Mouse (Mus musculus): Measurements from ENCODE around the gene Tnrc6c.

GRCm38 (mm10) chr11:117627060-117627562 lies 27.0 kb upstream of the Tnrc6c start:
- TF ChIP-seq CTCF (conservative IDR thresholded peaks at IDR 0.05; ENCODE audit: low read length) (no peak), NANOG (IDR thresholded peaks at IDR 0.05; ENCODE audit: borderline replicate concordance, low read length) (no peak)
